Mouse (Mus musculus): ENCODE measurements around the gene Tmem132c. TPM values are rescaled to one million over a fixed set of nuclear protein-coding genes. Genes with fewer than 3 reads are reported as not detected.

Gene Tmem132c
- polyA plus RNA-seq, 1 experiment from 2014 or later: 18.4 TPM

DNA sequence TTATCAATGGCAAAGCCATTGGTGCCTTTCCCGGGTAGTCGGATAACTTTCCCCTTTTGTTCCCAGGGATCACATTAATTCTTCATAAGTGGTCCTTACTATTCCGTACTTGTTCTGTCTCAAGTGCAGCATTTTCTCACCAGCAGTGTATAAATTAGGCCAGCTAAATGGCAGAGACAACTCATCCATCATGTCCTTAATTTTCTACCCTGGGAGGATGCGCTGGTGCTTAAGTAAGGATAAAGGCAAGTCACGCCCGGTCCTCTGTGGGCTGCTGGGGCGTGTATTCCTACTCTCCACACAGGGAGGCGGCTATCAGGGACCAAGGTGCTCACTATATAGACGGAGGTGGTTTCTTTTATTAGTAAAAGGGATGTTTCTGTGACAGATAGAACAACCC is 236.2 kb downstream of the Tmem132c start:
- Histone ChIP-seq H3K4me1 (peaks cover 22% of the 10 kb centered on the region), H3K9me3 (no peaks in the 10 kb centered on the region), H3K4me2 (replicated peaks) (peak overlapping the region; percentile 34), H3K27ac (replicated peaks) (no peak overlapping the region), H3K27me3 (peaks cover 5% of the 10 kb centered on the region), H3K9ac (replicated peaks) (no peak overlapping the region), H3K4me3 (no peak overlapping the region), H3K36me3 (no peaks in the 10 kb centered on the region)
- WGBS: 15% methylated on average over 9 of the region's 9 CpGs
- no peak for ATAC-seq (ENCODE audit: low FRiP score, low read depth)

DNA sequence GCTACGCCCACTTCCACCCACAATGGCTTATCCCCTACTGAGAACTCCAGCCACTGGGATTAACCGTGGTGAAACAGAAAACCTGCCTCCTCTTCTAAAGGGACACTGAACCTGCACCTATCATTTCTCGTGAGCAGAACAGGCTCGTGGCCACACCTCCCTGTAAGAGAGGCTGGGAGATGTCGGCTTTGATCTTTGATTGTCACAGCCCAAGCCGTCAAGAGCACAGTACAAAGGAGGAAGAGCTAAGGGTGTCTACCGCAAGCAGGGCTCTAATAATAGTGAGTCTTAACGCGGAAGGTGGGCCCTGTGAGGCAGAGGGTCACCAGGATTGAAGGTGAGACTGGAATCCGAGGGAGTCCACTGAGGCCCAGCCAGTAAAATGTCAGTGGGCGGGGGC is 236.7 kb downstream of the Tmem132c start:
- H3K4me3 ChIP-seq: no peak overlapping the region
- H3K27ac ChIP-seq (replicated peaks): no peak overlapping the region

DNA sequence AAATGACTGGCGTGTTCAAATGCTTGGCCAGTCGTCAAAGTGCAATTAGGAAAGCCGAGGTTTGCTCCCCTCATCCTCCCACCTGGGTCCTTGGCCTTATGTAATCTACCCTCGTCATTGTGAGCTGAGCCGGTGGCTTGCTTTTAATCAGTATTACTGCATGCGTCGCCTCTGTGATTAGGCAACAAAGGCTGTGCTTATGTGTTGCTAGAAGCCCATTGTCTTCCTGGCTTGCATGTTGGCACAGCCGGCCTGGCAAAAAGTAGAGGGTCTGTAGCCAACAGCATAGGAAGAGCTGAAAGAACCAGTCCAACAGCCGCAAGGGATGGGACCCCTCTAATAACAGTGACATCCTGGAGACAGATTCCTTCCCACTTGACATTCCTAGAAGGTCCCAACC is 239.3 kb downstream of the Tmem132c start:
- Histone ChIP-seq H3K4me1 (peaks cover 37% of the 10 kb centered on the region), H3K4me3 (no peak overlapping the region), H3K27ac (replicated peaks) (no peak overlapping the region), H3K9ac (replicated peaks) (no peak overlapping the region), H3K9me3 (no peaks in the 10 kb centered on the region), H3K27me3 (no peaks in the 10 kb centered on the region; the same call in 1 of the 2 replicates), H3K36me3 (no peaks in the 10 kb centered on the region), H3K4me2 (replicated peaks) (no peak overlapping the region)
- ATAC-seq (ENCODE audit: low FRiP score, low read depth): no peak
- WGBS: 63% methylated on average over 9 of the region's 9 CpGs

More for the DNA sequence above, 236.7 kb downstream of the Tmem132c start:
- Histone ChIP-seq H3K4me1 (peaks cover 22% of the 10 kb centered on the region), H3K9ac (replicated peaks) (no peak overlapping the region), H3K4me2 (replicated peaks) (peak overlapping the region; percentile 34), H3K9me3 (no peaks in the 10 kb centered on the region), H3K27me3 (peaks cover 5% of the 10 kb centered on the region), H3K36me3 (no peaks in the 10 kb centered on the region)
- 14% methylated on average over 11 of the region's 11 CpGs for WGBS
- 0 out of 2 replicates have a peak, but pooled peaks have one; percentile 6 for ATAC-seq (ENCODE audit: low FRiP score, low read depth)

DNA sequence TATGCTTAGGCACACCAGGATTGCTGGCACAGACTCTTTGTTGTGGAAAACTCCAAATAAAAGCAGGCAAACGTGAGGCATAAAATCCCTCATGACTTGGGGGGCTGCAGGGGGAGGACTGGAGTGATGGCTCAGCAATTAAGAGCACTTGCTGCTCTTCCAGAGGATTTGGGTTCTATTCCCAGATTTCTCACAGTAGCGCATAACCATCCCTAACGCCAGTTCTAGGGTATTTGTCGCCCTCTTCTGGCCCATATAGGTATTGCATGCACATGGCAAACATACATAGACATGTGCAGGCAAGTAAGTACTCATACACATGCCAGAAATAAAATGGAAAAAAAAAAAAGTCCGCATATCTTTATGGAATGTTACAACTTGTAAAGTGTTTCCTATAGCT is 239.8 kb downstream of the Tmem132c start:
- no peaks in the 10 kb centered on the region for H3K36me3 ChIP-seq
- H3K4me3 ChIP-seq: no peak overlapping the region
- no peak overlapping the region for H3K9ac ChIP-seq (replicated peaks)
- H3K27ac ChIP-seq (replicated peaks): no peak overlapping the region
- no peak overlapping the region for H3K4me2 ChIP-seq (replicated peaks)
- H3K27me3 ChIP-seq: no peaks in the 10 kb centered on the region; the same call in 1 of the 2 replicates
- ATAC-seq (ENCODE audit: low FRiP score, low read depth): no peak
- H3K9me3 ChIP-seq: no peaks in the 10 kb centered on the region
- H3K4me1 ChIP-seq: peaks cover 37% of the 10 kb centered on the region
- whole genome bisulfite sequencing: 31% methylated on average over 5 of the region's 5 CpGs

DNA sequence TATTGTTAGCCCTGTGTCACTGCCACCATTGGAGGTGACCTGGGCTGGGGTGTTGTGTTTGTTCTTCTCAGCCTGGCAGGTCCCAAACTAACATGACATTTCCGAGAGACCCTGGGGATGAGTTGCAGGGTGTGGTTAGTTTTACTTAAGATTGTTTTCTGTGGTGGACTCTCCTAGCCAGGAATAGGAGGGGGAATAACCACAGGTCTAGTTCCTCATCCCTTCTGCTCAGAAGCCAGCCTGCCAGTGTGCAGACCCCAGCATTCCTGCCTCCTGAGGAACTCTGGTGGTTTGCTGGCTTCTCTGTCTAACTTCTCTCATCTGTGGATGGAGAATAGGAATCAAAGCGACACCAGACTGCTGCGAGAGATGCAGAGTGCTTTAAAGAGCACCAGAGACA is 240.7 kb downstream of the Tmem132c start:
- WGBS: 87% methylated on average over 3 of the region's 3 CpGs
- no peak overlapping the region for H3K9ac ChIP-seq (replicated peaks)
- no peak overlapping the region for H3K4me3 ChIP-seq
- ATAC-seq (ENCODE audit: low FRiP score, low read depth): no peak
- H3K36me3 ChIP-seq: no peaks in the 10 kb centered on the region
- no peaks in the 10 kb centered on the region for H3K9me3 ChIP-seq
- no peaks in the 10 kb centered on the region; the same call in 1 of the 2 replicates for H3K27me3 ChIP-seq
- peaks cover 32% of the 10 kb centered on the region for H3K4me1 ChIP-seq
- no peak overlapping the region for H3K27ac ChIP-seq (replicated peaks)
- no peak overlapping the region for H3K4me2 ChIP-seq (replicated peaks)

DNA sequence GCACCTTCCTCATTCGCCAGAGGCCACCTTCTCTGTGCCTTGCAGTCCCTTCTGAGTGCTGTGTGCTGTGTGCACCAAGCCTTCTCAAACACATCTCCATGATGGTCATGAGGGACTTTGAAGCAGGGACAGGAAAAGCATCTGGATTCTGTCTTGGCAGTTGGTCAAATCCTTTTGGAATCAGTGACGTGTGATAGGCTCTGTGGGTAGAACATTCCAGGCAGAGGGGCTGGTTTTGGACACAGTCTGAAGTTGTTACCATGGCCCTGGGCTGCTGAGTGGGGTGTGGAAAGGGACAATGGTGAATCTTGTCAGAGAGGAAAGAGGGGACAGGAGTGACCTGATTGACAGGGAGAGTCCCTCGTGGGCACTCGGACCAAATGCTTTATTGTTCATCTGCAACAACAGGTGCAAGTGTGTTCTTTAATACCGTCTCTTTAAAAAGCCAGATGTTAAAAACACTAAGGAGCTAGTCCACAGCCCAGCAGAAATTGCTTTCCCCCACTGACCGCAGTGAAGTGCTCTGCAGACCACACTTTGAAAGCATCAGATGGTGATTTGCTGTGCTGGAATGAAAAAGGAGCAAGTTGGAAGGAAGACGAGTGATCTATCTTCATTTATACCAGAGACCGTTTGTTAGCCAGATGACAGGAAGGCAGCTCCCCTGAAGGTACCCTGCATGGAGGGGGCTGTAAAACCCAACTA is 242.5 kb downstream of the Tmem132c start:
- H3K27ac ChIP-seq (replicated peaks): 0 out of 2 replicates have a peak overlapping the region, but pooled peaks have one; percentile 1
- 51% methylated on average over 8 of the region's 8 CpGs for WGBS
- H3K4me1 ChIP-seq: peaks cover 15% of the 10 kb centered on the region
- no peaks in the 10 kb centered on the region for H3K9me3 ChIP-seq
- no peak for ATAC-seq (ENCODE audit: low FRiP score, low read depth)
- H3K27me3 ChIP-seq: no peaks in the 10 kb centered on the region; the same call in 1 of the 2 replicates
- H3K9ac ChIP-seq (replicated peaks): no peak overlapping the region
- no peaks in the 10 kb centered on the region for H3K36me3 ChIP-seq
- H3K4me2 ChIP-seq (replicated peaks): no peak overlapping the region
- no peak overlapping the region for H3K4me3 ChIP-seq

DNA sequence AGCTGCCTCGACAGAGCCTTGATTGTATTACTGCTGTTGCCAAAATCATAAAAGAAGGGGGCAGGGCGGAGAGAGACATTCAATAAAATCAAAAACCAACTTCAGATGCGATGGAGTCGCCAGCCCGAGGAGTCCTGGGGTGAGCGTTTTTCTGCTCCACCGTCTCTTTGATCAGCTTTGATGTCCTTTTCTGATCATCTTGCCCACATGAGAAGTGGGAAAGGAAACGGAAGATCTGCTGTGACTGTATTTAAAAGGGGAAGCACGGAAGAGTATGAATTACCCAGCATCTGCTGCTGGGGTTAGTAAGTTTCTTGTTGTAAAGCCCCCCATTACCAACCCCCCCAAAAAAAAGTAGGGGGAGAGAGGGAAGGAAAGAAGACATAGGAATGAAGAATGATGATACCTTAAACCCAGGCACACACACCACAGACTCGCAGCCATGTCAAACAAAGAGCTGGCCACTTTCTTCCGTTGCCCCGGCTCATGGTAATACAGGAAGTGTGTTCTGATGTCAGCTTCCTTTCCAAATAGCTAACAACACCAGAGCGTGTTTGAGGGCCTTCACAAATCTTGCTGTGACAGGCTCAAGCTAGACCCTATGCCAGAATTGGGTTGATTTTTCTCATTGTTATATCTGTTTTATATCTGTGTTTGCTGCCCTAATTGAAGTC is 243.3 kb downstream of the Tmem132c start:
- Histone ChIP-seq H3K9ac (replicated peaks) (no peak overlapping the region), H3K9me3 (no peaks in the 10 kb centered on the region), H3K27me3 (no peaks in the 10 kb centered on the region), H3K36me3 (no peaks in the 10 kb centered on the region), H3K4me1 (peaks cover 15% of the 10 kb centered on the region), H3K4me2 (replicated peaks) (no peak overlapping the region), H3K4me3 (no peak overlapping the region), H3K27ac (replicated peaks) (0 out of 2 replicates have a peak overlapping the region, but pooled peaks have one; percentile 1)
- no peak for ATAC-seq (ENCODE audit: low FRiP score, low read depth)
- 43% methylated on average over 13 of the region's 13 CpGs for WGBS

DNA sequence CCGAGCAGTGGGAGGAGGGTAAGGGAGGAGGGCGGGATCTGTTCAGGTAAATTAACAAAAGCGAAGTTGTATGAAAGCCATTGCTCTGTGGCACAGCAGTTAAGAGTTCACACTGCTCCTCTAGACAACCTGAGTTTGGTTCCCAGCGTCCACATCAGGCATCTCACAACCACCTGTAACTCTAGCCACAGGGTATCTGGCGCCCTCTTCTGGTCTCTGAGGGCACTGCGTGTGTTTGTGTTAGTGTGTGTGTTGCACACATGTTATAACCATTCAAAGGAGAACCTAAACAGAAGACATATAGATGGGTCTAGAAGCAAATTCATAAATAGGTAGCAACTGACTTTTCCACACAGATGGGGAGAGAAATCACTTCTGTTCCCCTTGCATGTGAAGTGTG is 245.6 kb downstream of the Tmem132c start:
- Histone ChIP-seq H3K4me1 (peaks cover 15% of the 10 kb centered on the region), H3K4me3 (no peak overlapping the region), H3K27me3 (no peaks in the 10 kb centered on the region), H3K36me3 (no peaks in the 10 kb centered on the region), H3K27ac (replicated peaks) (no peak overlapping the region), H3K9me3 (no peaks in the 10 kb centered on the region), H3K4me2 (replicated peaks) (no peak overlapping the region), H3K9ac (replicated peaks) (no peak overlapping the region)
- WGBS: 89% methylated on average over 6 of the region's 6 CpGs
- ATAC-seq (ENCODE audit: low FRiP score, low read depth): no peak

DNA sequence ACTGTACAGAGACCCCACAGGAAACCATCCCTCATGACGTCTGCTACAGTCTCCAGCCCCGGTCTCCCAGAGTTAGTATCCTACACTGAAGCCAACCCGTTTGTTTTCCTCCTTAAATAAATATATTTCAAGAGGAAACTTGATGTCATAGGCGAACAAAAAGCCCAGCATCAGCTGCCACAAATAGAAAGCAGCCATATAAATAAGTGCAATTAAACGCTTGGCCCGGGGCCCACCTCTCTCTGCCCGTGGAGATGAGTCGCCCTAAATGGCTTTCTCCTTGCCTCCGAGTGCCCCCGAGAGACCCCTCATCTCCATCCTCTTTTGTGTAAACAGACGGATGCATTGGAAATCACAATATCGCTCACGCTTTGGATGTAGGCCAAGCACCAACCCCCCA is 247.1 kb downstream of the Tmem132c start:
- no peak overlapping the region for H3K9ac ChIP-seq (replicated peaks)
- no peaks in the 10 kb centered on the region for H3K9me3 ChIP-seq
- H3K4me2 ChIP-seq (replicated peaks): no peak overlapping the region
- no peak overlapping the region for H3K27ac ChIP-seq (replicated peaks)
- WGBS: 89% methylated on average over 13 of the region's 13 CpGs
- H3K4me1 ChIP-seq: peaks cover 15% of the 10 kb centered on the region
- H3K4me3 ChIP-seq: no peak overlapping the region
- H3K36me3 ChIP-seq: no peaks in the 10 kb centered on the region
- no peaks in the 10 kb centered on the region for H3K27me3 ChIP-seq
- no peak for ATAC-seq (ENCODE audit: low FRiP score, low read depth)

DNA sequence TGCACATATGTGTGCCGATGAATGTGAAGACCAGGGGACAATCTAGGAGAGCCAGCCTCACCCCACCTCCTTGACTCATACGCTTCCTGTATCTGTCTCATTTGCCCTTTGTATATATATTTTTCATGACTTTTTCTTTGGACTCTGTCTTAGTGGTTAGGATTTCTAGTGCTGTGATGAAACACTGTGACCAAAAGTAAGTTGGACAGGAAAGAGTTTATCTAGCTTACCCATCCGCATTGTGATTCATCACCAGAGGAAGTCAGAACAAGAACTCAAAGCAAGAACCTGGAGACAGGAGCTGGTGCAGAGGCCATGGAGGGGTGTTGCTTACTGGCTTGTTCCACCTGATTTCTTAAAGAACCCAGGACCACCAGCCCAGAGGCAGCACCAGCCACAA is 250.1 kb downstream of the Tmem132c start:
- no peak overlapping the region for H3K9ac ChIP-seq (replicated peaks)
- no peak overlapping the region for H3K27ac ChIP-seq (replicated peaks)
- ATAC-seq (ENCODE audit: low FRiP score, low read depth): no peak
- H3K4me3 ChIP-seq: no peak overlapping the region
- no peaks in the 10 kb centered on the region for H3K36me3 ChIP-seq
- WGBS: 88% methylated on average over 3 of the region's 3 CpGs
- no peaks in the 10 kb centered on the region for H3K27me3 ChIP-seq
- H3K4me2 ChIP-seq (replicated peaks): no peak overlapping the region
- peaks cover 2% of the 10 kb centered on the region; the same call in 1 of the 2 replicates for H3K4me1 ChIP-seq
- no peaks in the 10 kb centered on the region for H3K9me3 ChIP-seq

DNA sequence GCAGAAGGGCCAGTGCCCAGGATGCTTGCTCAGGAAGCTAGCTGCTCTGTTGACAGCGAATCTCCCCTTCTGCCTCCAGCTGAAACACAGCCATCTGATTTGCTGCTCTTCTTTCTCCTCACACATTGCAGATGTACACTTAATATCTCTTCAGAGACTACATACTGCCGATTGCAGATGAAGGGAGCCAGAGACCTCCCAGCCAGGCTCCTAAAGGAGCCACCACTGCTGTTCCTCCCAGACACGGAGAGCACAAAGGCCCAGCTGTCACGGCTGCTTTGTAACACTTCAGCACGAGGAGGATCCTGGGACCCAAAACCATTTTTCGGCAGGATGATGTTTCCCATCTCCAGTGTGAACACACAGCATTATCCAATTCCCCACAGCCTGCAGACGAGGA is 255.3 kb downstream of the Tmem132c start:
- Histone ChIP-seq H3K4me3 (no peak overlapping the region), H3K4me1 (peaks cover 10% of the 10 kb centered on the region), H3K9ac (replicated peaks) (no peak overlapping the region), H3K4me2 (replicated peaks) (no peak overlapping the region), H3K27me3 (no peaks in the 10 kb centered on the region), H3K36me3 (no peaks in the 10 kb centered on the region), H3K27ac (replicated peaks) (no peak overlapping the region), H3K9me3 (no peaks in the 10 kb centered on the region)
- ATAC-seq (ENCODE audit: low FRiP score, low read depth): no peak
- 56% methylated on average over 7 of the region's 7 CpGs for WGBS

DNA sequence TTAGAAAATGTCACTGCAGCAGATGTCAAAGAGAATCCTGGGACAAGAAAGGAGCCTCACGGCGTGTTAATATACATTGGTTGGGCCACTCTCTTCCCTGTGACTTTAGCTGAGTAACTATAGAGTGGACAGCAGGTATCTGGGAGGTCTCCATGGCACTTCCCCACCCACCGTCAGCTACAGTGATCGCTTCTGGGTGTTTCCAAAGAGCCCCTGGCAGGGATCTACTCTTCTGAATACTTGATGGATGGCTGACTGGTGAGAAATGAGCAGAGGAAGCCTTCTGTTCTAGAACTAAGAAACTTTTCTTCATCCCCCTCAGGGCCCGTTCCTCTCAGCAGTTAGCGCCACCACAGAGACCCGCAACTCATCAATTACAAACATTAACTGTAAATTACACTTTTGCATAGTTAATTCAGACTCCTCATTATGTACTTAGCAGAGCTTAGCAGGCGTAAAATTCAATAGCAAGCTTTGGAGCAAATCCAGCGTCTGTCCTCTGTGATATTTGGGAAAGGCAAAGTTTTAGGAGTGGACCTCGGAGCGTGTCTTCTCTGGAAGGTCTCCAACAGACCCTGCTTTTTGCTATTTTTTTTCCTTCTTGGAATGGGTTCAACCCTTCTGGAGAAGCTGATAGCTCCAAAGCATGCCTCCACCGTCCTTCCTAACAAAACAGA is 257.7 kb downstream of the Tmem132c start:
- Histone ChIP-seq H3K27ac (replicated peaks) (no peak overlapping the region), H3K4me3 (no peak overlapping the region), H3K9me3 (no peaks in the 10 kb centered on the region), H3K4me2 (replicated peaks) (no peak overlapping the region), H3K4me1 (peaks cover 10% of the 10 kb centered on the region), H3K36me3 (no peaks in the 10 kb centered on the region), H3K27me3 (no peaks in the 10 kb centered on the region), H3K9ac (replicated peaks) (no peak overlapping the region)
- ATAC-seq (ENCODE audit: low FRiP score, low read depth): no peak
- 81% methylated on average over 12 of the region's 12 CpGs for WGBS
